Mouse (Mus musculus) heart, embryonic 10.5 days (tissue): Measurements from ENCODE around the gene Parp4. TPM values are rescaled to one million over a fixed set of nuclear protein-coding genes. Genes with fewer than 3 reads are reported as not detected.

ENCODE experiments used
- DNase-seq: peaks from one replicate; pipeline ENCODE4 v3.0.0-alpha.2; 2017; ENCODE audit warnings: low spot score
- H3K27ac ChIP-seq: fragments of 300-500 bp; sonication (generic); 2 replicates; pipeline ENCODE4 v1.5.1; 2016; ENCODE audit warnings: mild to moderate bottlenecking
- H3K27me3 ChIP-seq: fragments of 300-500 bp; sonication (generic); 2 replicates; pipeline ENCODE4 v1.6.1; 2016; ENCODE audit warnings: mild to moderate bottlenecking; ENCODE audit not compliant: poor library complexity, insufficient read depth, severe bottlenecking
- H3K36me3 ChIP-seq: fragments of 300-500 bp; sonication (generic); 2 replicates; pipeline ENCODE4 v1.6.1; 2016; ENCODE audit warnings: mild to moderate bottlenecking, moderate library complexity
- H3K4me1 ChIP-seq: fragments of 300-500 bp; sonication (generic); 2 replicates; pipeline ENCODE4 v1.6.1; 2016; ENCODE audit warnings: mild to moderate bottlenecking
- H3K4me3 ChIP-seq: fragments of 300-500 bp; sonication (generic); 2 replicates; pipeline ENCODE4 v1.5.1; 2016; ENCODE audit warnings: mild to moderate bottlenecking, moderate library complexity
- H3K9me3 ChIP-seq: fragments of 300-500 bp; sonication (generic); 2 replicates; pipeline ENCODE4 v1.6.1; 2016; ENCODE audit warnings: mild to moderate bottlenecking, moderate library complexity
- WGBS: fragments of 180-500 bp; shearing (Covaris S2); methylation state at CpG from one replicate; pipeline ENCODE4 v1.1.7; 2016; 5-methylcytosine and 5-hydroxymethylcytosine counted together
- polyA plus RNA-seq: library from polyadenylated mRNA; unstranded; fragments of >200 nt; fragmentation: Nextera tagmentation; extraction: Ambion mirVana; gene quantifications from 2 replicates; pipeline ENCODE4 v1.2.1, GENCODE M21; 2016

The Parp4 gene
- polyA plus RNA-seq, 1 experiment from 2014 or later, result 6.4 TPM

- Histone ChIP-seq H3K4me1 (no peaks in the 10 kb centered on the region), H3K36me3 (peaks cover 78% of the 10 kb centered on the region), H3K27me3 (no peaks in the 10 kb centered on the region), H3K27ac (no peak overlapping the region), H3K4me3 (no peak overlapping the region), H3K9me3 (no peaks in the 10 kb centered on the region)
- DNase-seq, result no peak
- WGBS, result 92% methylated on average over 5 of the region's 5 CpGs
Observed at GRCm38 (mm10) chr14:56697836-56698235, 122.4 kb downstream of the Parp4 start.

GRCm38 (mm10) chr14:56702644-56703043 is 127.2 kb downstream of the Parp4 start:
- Histone ChIP-seq H3K9me3 (no peaks in the 10 kb centered on the region), H3K4me3 (no peak overlapping the region), H3K27me3 (no peaks in the 10 kb centered on the region), H3K27ac (no peak overlapping the region), H3K36me3 (peaks cover 38% of the 10 kb centered on the region), H3K4me1 (peaks cover 19% of the 10 kb centered on the region; the same call in 1 of the 2 replicates)
- DNase-seq, result no peak
- 88% methylated on average over 4 of the region's 4 CpGs for WGBS

GRCm38 (mm10) chr14:56705687-56706086 is 130.3 kb downstream of the Parp4 start:
- no peak overlapping the region for H3K27ac ChIP-seq
- H3K9me3 ChIP-seq, result no peaks in the 10 kb centered on the region
- DNase-seq, result no peak
- no peaks in the 10 kb centered on the region for H3K27me3 ChIP-seq
- H3K4me3 ChIP-seq, result no peak overlapping the region
- H3K4me1 ChIP-seq, result peaks cover 19% of the 10 kb centered on the region; the same call in 1 of the 2 replicates
- WGBS, result 69% methylated on average over 4 of the region's 4 CpGs
- H3K36me3 ChIP-seq, result peaks cover 17% of the 10 kb centered on the region

Other genes starting within 250 kb of the Parp4 start
- gene Atp12a, start 210.6 kb upstream of the Parp4 start, polyA plus RNA-seq, result not detected in 2 replicates
- gene Rnf17, start 173.0 kb upstream of the Parp4 start, polyA plus RNA-seq, result 4.9 and 6.7 TPM in 2 replicates
- 12.6 and 12.9 TPM in 2 replicates for gene Cenpj, start 194 bp upstream of the Parp4 start, polyA plus RNA-seq
- 22.6 and 37.0 TPM in 2 replicates for gene Mphosph8, start 92.6 kb downstream of the Parp4 start, polyA plus RNA-seq
- 28.3 and 29.2 TPM in 2 replicates for gene Pspc1, start 202.7 kb downstream of the Parp4 start, polyA plus RNA-seq
- gene Zmym5, start 236.1 kb downstream of the Parp4 start, polyA plus RNA-seq, result 16.2 and 21.3 TPM in 2 replicates